Mouse (Mus musculus): ENCODE results near the gene Aqp1. TPM values are rescaled to one million over a fixed set of nuclear protein-coding genes. Genes with fewer than 3 reads are reported as not detected.

Aqp1 gene
- polyA plus RNA-seq, 1 experiment from 2014 or later = 6.4 TPM

DNA sequence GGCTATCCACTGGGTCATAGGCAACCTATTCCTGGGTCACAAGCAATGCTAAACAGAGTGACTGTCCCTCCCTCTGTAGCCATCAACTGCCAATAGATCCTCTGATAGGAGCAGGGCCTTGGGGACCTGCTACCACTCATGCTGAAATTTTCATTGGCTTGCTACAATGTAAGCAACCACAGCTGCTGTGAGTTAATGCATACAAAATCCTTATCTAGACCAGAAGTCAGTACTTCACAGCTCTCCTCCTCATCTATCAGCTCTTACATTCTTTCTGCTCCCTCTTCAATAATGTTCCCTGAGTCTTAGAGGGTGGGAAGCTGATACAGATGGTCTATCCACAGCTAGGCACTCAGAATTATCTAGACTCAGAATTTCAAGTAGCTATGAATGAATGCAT is 30.9 kb downstream of the Aqp1 start:
- Histone ChIP-seq H3K36me3 (ENCODE audit: control insufficient read depth, insufficient read depth) (no peaks in the 10 kb centered on the region), H3K9ac (replicated peaks; ENCODE audit: low read depth, low read length) (no peak overlapping the region), H3K4me2 (ENCODE audit: low read length) (no peak overlapping the region), H3K9me3 (ENCODE audit: control insufficient read depth, low read length) (peaks cover 2% of the 10 kb centered on the region; the same call in 1 of the 2 replicates), H3K27me3 (replicated peaks; ENCODE audit: control insufficient read depth, insufficient read depth, low read length) (no peaks in the 10 kb centered on the region), H3K4me1 (replicated peaks; ENCODE audit: control insufficient read depth, insufficient read depth, low read length) (no peaks in the 10 kb centered on the region), H3K27ac (ENCODE audit: low read length) (no peak overlapping the region), H3K4me3 (replicated peaks; ENCODE audit: low read length) (no peak overlapping the region)
- ATAC-seq = no peak

- H3K4me2 ChIP-seq (ENCODE audit: low read length) = no peak overlapping the region
- H3K36me3 ChIP-seq (ENCODE audit: control insufficient read depth, insufficient read depth) = no peaks in the 10 kb centered on the region
- 92% methylated on average over 6 of the region's 6 CpGs for WGBS
- H3K27me3 ChIP-seq (replicated peaks; ENCODE audit: control insufficient read depth, insufficient read depth, low read length) = no peaks in the 10 kb centered on the region
- H3K4me1 ChIP-seq (replicated peaks; ENCODE audit: control insufficient read depth, insufficient read depth, low read length) = no peaks in the 10 kb centered on the region
- no peak overlapping the region for H3K9ac ChIP-seq (replicated peaks; ENCODE audit: low read depth, low read length)
- ATAC-seq = no peak
- H3K27ac ChIP-seq (ENCODE audit: low read length) = no peak overlapping the region
- H3K4me3 ChIP-seq (replicated peaks; ENCODE audit: low read length) = no peak overlapping the region
- peaks cover 2% of the 10 kb centered on the region; the same call in 1 of the 2 replicates for H3K9me3 ChIP-seq (ENCODE audit: control insufficient read depth, low read length)
Observed at GRCm38 (mm10) chr6:55370831-55371230, 34.6 kb downstream of the Aqp1 start.

DNA sequence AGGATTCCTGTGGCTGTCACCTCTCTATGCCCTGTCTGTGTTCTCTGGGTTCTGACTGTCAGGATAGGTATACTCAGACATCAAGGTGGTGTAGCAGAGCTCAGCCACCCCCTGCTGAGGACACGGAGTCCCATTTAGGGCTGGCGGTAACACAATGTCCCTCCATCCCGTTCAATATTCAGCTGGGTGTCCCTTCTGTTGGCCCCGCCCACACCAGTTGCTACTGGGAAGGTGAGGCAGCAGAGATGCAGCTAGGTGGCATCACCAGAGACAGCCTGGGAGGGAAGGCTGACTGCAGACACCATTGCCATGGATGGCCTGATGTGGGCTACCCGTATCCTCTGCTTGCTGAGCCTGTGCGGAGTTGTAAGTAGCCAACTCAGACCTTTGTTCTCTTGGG is 39.8 kb downstream of the Aqp1 start, which contains the start of gene Ghrhr:
Gene Ghrhr, plus strand, starts transcription at position 220 of the 400 bp plus-strand sequence.
- no peak within 1 kb of the TSS for H3K27ac ChIP-seq (ENCODE audit: low read length)
- H3K27me3 ChIP-seq (replicated peaks; ENCODE audit: control insufficient read depth, insufficient read depth, low read length) = no peaks in the 10 kb centered on the region
- H3K4me1 ChIP-seq (replicated peaks; ENCODE audit: control insufficient read depth, insufficient read depth, low read length) = no peaks in the 10 kb centered on the region
- H3K4me2 ChIP-seq (ENCODE audit: low read length) = no peak within 1 kb of the TSS
- H3K9me3 ChIP-seq (ENCODE audit: control insufficient read depth, low read length) = peaks cover 2% of the 10 kb centered on the region; the same call in 1 of the 2 replicates
- ATAC-seq = no peak
- 82% methylated on average over 6 of the region's 6 CpGs for WGBS
- H3K4me3 ChIP-seq (replicated peaks; ENCODE audit: low read length) = no peak within 1 kb of the TSS
- no peaks in the 10 kb centered on the region for H3K36me3 ChIP-seq (ENCODE audit: control insufficient read depth, insufficient read depth)
- H3K9ac ChIP-seq (replicated peaks; ENCODE audit: low read depth, low read length) = no peak within 1 kb of the TSS

DNA sequence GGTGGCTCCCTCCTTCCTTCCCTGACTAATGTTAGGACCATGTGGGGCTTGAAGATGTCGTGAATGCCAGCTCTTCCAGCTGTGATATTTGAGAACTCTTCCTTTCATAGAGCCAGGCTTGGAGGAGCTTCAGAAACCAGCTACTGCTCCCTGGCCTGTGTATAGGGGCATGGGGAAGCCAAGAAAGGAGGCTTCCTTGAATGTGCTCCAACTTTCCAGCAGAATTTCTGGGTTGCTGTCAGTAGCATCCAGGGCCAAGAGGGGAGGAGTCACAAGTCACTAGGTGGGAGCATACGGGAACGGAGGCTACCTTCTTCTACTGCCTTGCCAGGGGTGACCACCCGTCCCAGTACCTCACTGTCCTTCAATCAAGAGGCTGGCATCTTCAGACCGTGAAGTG is 40.3 kb downstream of the Aqp1 start:
- Histone ChIP-seq H3K4me3 (replicated peaks; ENCODE audit: low read length) (no peak overlapping the region), H3K27me3 (replicated peaks; ENCODE audit: control insufficient read depth, insufficient read depth, low read length) (no peaks in the 10 kb centered on the region), H3K9ac (replicated peaks; ENCODE audit: low read depth, low read length) (no peak overlapping the region), H3K9me3 (ENCODE audit: control insufficient read depth, low read length) (no peaks in the 10 kb centered on the region; the same call in 1 of the 2 replicates), H3K27ac (ENCODE audit: low read length) (no peak overlapping the region), H3K4me2 (ENCODE audit: low read length) (no peak overlapping the region), H3K36me3 (ENCODE audit: control insufficient read depth, insufficient read depth) (no peaks in the 10 kb centered on the region), H3K4me1 (replicated peaks; ENCODE audit: control insufficient read depth, insufficient read depth, low read length) (no peaks in the 10 kb centered on the region)
- ATAC-seq = no peak
- 81% methylated on average over 5 of the region's 5 CpGs for WGBS

DNA sequence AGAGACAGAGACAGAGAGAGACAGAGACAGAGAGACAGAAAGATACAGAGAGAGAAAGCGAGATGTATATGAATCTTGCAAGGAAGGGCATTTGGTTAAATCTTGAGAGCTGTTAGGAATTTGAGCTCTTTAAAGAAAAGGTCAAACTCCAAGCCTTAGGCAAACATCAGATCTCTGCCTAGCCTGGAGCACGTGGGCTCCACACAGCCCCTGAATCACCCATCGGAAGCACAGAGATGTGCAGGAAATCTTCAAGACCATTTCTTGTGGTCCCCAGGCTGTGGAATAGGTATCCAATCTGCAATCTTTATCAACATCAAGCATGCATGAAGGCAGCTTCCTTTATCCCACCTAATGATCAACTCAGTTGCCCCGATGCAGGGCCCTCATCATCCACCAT is 41.2 kb downstream of the Aqp1 start:
- Histone ChIP-seq H3K4me3 (replicated peaks; ENCODE audit: low read length) (no peak overlapping the region), H3K9me3 (ENCODE audit: control insufficient read depth, low read length) (no peaks in the 10 kb centered on the region), H3K36me3 (ENCODE audit: control insufficient read depth, insufficient read depth) (no peaks in the 10 kb centered on the region), H3K27me3 (replicated peaks; ENCODE audit: control insufficient read depth, insufficient read depth, low read length) (no peaks in the 10 kb centered on the region), H3K4me1 (replicated peaks; ENCODE audit: control insufficient read depth, insufficient read depth, low read length) (0 out of 2 replicates have a peak, but pooled peaks cover 2% of the 10 kb centered on the region), H3K27ac (ENCODE audit: low read length) (no peak overlapping the region), H3K9ac (replicated peaks; ENCODE audit: low read depth, low read length) (no peak overlapping the region), H3K4me2 (ENCODE audit: low read length) (no peak overlapping the region)
- ATAC-seq = no peak
- WGBS = 88% methylated on average over 4 of the region's 4 CpGs

- no peaks in the 10 kb centered on the region for H3K27me3 ChIP-seq (replicated peaks; ENCODE audit: control insufficient read depth, insufficient read depth, low read length)
- 33% methylated on average over 3 of the region's 3 CpGs for whole genome bisulfite sequencing
- H3K9ac ChIP-seq (replicated peaks; ENCODE audit: low read depth, low read length) = no peak overlapping the region
- H3K4me3 ChIP-seq (replicated peaks; ENCODE audit: low read length) = no peak overlapping the region
- no peaks in the 10 kb centered on the region for H3K36me3 ChIP-seq (ENCODE audit: control insufficient read depth, insufficient read depth)
- H3K27ac ChIP-seq (ENCODE audit: low read length) = no peak overlapping the region
- no peak overlapping the region for H3K4me2 ChIP-seq (ENCODE audit: low read length)
- 0 out of 2 replicates have a peak, but pooled peaks cover 2% of the 10 kb centered on the region for H3K4me1 ChIP-seq (replicated peaks; ENCODE audit: control insufficient read depth, insufficient read depth, low read length)
- ATAC-seq = peak; percentile 81
- no peaks in the 10 kb centered on the region for H3K9me3 ChIP-seq (ENCODE audit: control insufficient read depth, low read length)
Observed at GRCm38 (mm10) chr6:55379641-55380335, 43.6 kb downstream of the Aqp1 start.

DNA sequence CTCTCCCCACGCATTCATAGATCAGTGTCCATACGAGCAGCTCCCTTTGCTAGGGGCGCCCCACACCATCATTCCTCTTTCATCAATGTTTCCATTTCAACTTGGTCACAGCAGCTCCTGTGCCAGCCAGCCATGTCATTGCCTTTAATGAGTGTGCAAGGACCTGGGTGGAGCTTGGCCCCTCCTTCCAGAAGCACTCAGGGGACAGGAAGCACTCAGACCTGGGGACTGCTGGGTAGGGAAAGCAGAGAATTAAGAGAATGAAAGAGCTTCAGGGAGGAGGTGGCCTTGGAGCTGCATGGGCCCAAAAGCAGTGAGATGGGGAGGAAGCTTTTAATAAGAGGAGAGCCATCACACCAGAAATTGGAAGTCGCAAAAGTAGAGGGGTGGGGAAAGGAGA is 45.7 kb downstream of the Aqp1 start:
- Histone ChIP-seq H3K9ac (replicated peaks; ENCODE audit: low read depth, low read length) (no peak overlapping the region), H3K4me3 (replicated peaks; ENCODE audit: low read length) (no peak overlapping the region), H3K36me3 (ENCODE audit: control insufficient read depth, insufficient read depth) (no peaks in the 10 kb centered on the region), H3K27ac (ENCODE audit: low read length) (no peak overlapping the region), H3K9me3 (ENCODE audit: control insufficient read depth, low read length) (no peaks in the 10 kb centered on the region), H3K4me2 (ENCODE audit: low read length) (no peak overlapping the region), H3K4me1 (replicated peaks; ENCODE audit: control insufficient read depth, insufficient read depth, low read length) (0 out of 2 replicates have a peak, but pooled peaks cover 2% of the 10 kb centered on the region), H3K27me3 (replicated peaks; ENCODE audit: control insufficient read depth, insufficient read depth, low read length) (no peaks in the 10 kb centered on the region)
- 50% methylated on average over 4 of the region's 4 CpGs for whole genome bisulfite sequencing
- no peak for ATAC-seq

- H3K9ac ChIP-seq (replicated peaks; ENCODE audit: low read depth, low read length) = no peak overlapping the region
- 22% methylated on average over 1 of the region's 1 CpGs for WGBS
- ATAC-seq = no peak
- H3K4me1 ChIP-seq (replicated peaks; ENCODE audit: control insufficient read depth, insufficient read depth, low read length) = peaks cover 12% of the 10 kb centered on the region
- H3K36me3 ChIP-seq (ENCODE audit: control insufficient read depth, insufficient read depth) = no peaks in the 10 kb centered on the region
- H3K27me3 ChIP-seq (replicated peaks; ENCODE audit: control insufficient read depth, insufficient read depth, low read length) = no peaks in the 10 kb centered on the region
- no peak overlapping the region for H3K4me2 ChIP-seq (ENCODE audit: low read length)
- H3K9me3 ChIP-seq (ENCODE audit: control insufficient read depth, low read length) = no peaks in the 10 kb centered on the region
- no peak overlapping the region for H3K4me3 ChIP-seq (replicated peaks; ENCODE audit: low read length)
- no peak overlapping the region for H3K27ac ChIP-seq (ENCODE audit: low read length)
Observed at GRCm38 (mm10) chr6:55383897-55384296, 47.7 kb downstream of the Aqp1 start.

- 75% methylated on average over 5 of the region's 5 CpGs for WGBS
- ATAC-seq = no peak
Observed at GRCm38 (mm10) chr6:55384356-55384951, 48.2 kb downstream of the Aqp1 start.

More at GRCm38 (mm10) chr6:55384356-55384951, 48.2 kb downstream of the Aqp1 start:
- H3K27ac ChIP-seq (ENCODE audit: low read length) = no peak overlapping the region
- H3K4me2 ChIP-seq (ENCODE audit: low read length) = no peak overlapping the region
- H3K9me3 ChIP-seq (ENCODE audit: control insufficient read depth, low read length) = no peaks in the 10 kb centered on the region
- peaks cover 13% of the 10 kb centered on the region for H3K4me1 ChIP-seq (replicated peaks; ENCODE audit: control insufficient read depth, insufficient read depth, low read length)
- H3K36me3 ChIP-seq (ENCODE audit: control insufficient read depth, insufficient read depth) = no peaks in the 10 kb centered on the region
- H3K27me3 ChIP-seq (replicated peaks; ENCODE audit: control insufficient read depth, insufficient read depth, low read length) = no peaks in the 10 kb centered on the region
- H3K4me3 ChIP-seq (replicated peaks; ENCODE audit: low read length) = no peak overlapping the region
- no peak overlapping the region for H3K9ac ChIP-seq (replicated peaks; ENCODE audit: low read depth, low read length)
